Mouse (Mus musculus): ENCODE data around the gene Ranbp3.

Gene Ranbp3

GRCm38 (mm10) chr17:56673647-56674416, 738 bp downstream of the Ranbp3 start:
- DNase-seq (ENCODE audit: low spot score): peak; percentile 7

- no peak for DNase-seq (ENCODE audit: low spot score)
Measured at GRCm38 (mm10) chr17:56681791-56682190, 8.7 kb downstream of the Ranbp3 start.

- DNase-seq (ENCODE audit: low spot score): no peak
Measured at GRCm38 (mm10) chr17:56682880-56683279, 9.8 kb downstream of the Ranbp3 start.

- DNase-seq (ENCODE audit: low spot score): no peak
Measured at GRCm38 (mm10) chr17:56683546-56684140, 10.5 kb downstream of the Ranbp3 start.

- DNase-seq (ENCODE audit: low spot score): no peak
Measured at GRCm38 (mm10) chr17:56684649-56685048, 11.6 kb downstream of the Ranbp3 start.

- no peak for DNase-seq (ENCODE audit: low spot score)
Measured at GRCm38 (mm10) chr17:56686801-56687200, 13.7 kb downstream of the Ranbp3 start.

GRCm38 (mm10) chr17:56688045-56688444, 15.0 kb downstream of the Ranbp3 start:
- DNase-seq (ENCODE audit: low spot score): no peak

- no peak for DNase-seq (ENCODE audit: low spot score)
Measured at GRCm38 (mm10) chr17:56688689-56689088, 15.6 kb downstream of the Ranbp3 start.

- no peak for DNase-seq (ENCODE audit: low spot score)
Measured at GRCm38 (mm10) chr17:56693395-56693794, 20.3 kb downstream of the Ranbp3 start.

- no peak for DNase-seq (ENCODE audit: low spot score)
Measured at GRCm38 (mm10) chr17:56693851-56694310, 20.8 kb downstream of the Ranbp3 start.

- DNase-seq (ENCODE audit: low spot score): no peak
Measured at GRCm38 (mm10) chr17:56700451-56700850, 27.4 kb downstream of the Ranbp3 start.

GRCm38 (mm10) chr17:56703038-56703437, 29.9 kb downstream of the Ranbp3 start:
- DNase-seq (ENCODE audit: low spot score): no peak

GRCm38 (mm10) chr17:56706515-56706914, 33.4 kb downstream of the Ranbp3 start:
- no peak for DNase-seq (ENCODE audit: low spot score)

- no peak for DNase-seq (ENCODE audit: low spot score)
Measured at GRCm38 (mm10) chr17:56708692-56709091, 35.6 kb downstream of the Ranbp3 start.

GRCm38 (mm10) chr17:56709708-56710107, 36.6 kb downstream of the Ranbp3 start:
- no peak for DNase-seq (ENCODE audit: low spot score)

GRCm38 (mm10) chr17:56715360-56715759, 42.3 kb downstream of the Ranbp3 start:
- DNase-seq (ENCODE audit: low spot score): no peak

GRCm38 (mm10) chr17:56715914-56716654, 43.0 kb downstream of the Ranbp3 start:
- no peak for DNase-seq (ENCODE audit: low spot score)

- peak; percentile 88 for DNase-seq (ENCODE audit: low spot score)
Measured at GRCm38 (mm10) chr17:56716655-56717362, 43.7 kb downstream of the Ranbp3 start.

- DNase-seq (ENCODE audit: low spot score): peak; percentile 90
Measured at GRCm38 (mm10) chr17:56717363-56718058, 44.4 kb downstream of the Ranbp3 start, which contains the start of the genes Ndufa11 and Vmac. Ndufa11 (plus strand) TSS chr17:56717767. Vmac (minus strand) TSS chr17:56718022.

GRCm38 (mm10) chr17:56722441-56722840, 49.3 kb downstream of the Ranbp3 start:
- DNase-seq (ENCODE audit: low spot score): no peak

- no peak for DNase-seq (ENCODE audit: low spot score)
Measured at GRCm38 (mm10) chr17:56723419-56724161, 50.5 kb downstream of the Ranbp3 start.

Data from ovary, postnatal 10 days (tissue).